Mouse (Mus musculus): ENCODE measurements around the gene Ift20.

Gene Ift20

GRCm38 (mm10) chr11:78536080-78536689 is at the start of gene Ift20, which contains the start of gene Tnfaip1:
Gene Ift20 (plus strand): TSS chr11:78536361.
Gene Tnfaip1 (minus strand): TSS chr11:78536332.
- DNase-seq = peak; percentile 99

DNA sequence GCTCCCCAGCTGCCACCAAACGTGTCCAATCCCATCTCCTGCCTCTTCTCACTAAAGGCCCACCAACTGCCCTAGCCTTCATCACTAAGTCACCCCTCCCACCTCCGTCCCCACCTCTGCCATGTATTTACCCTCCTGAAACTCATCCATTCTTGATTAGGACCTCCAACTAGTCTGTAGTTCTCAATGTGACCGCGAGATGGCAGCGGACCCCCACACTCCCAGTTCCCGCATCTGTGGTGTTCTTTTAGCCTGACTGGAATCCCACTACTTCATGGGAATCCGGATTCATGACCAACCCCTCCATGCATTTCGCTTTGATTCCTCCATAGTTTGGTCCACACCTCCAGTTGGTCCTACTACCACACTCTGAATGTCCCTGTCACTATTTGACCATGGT is 48.0 kb upstream of the Ift20 start:
- peak; percentile 34 for DNase-seq

- peak; percentile 35 for DNase-seq
Observed at GRCm38 (mm10) chr11:78490781-78491241, 45.4 kb upstream of the Ift20 start.

DNA sequence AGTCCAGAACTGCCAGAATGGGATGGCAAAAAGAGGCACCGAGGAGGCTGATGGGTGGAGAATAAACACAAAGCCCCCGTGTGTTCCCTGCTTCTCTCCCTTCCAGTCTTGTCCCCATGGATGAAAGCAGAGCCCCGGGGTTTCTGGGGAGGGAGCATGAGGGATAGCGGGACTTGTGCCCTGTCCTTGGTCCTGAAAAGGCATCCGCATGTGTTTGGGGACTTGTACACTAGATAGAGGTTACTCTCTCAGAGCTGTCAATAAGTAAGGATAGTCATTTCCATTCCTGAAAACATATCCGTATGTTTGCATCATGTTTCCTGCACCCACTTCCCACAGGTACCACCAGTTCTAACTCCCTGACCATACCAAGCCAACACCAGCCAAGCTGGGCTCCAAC is 40.3 kb upstream of the Ift20 start:
- no peak for DNase-seq

GRCm38 (mm10) chr11:78497071-78497541 is 39.1 kb upstream of the Ift20 start:
- DNase-seq = no peak

- peak; percentile 95 for DNase-seq
Observed at GRCm38 (mm10) chr11:78497544-78498522, 38.3 kb upstream of the Ift20 start, which contains the start of gene Sarm1. Gene Sarm1 (minus strand): TSS chr11:78497754.

- no peak for DNase-seq
Observed at GRCm38 (mm10) chr11:78499004-78499403, 37.2 kb upstream of the Ift20 start, which contains the start of gene Vtn. Gene Vtn (plus strand): TSS chr11:78499091.

GRCm38 (mm10) chr11:78499543-78499942 is 36.6 kb upstream of the Ift20 start:
- DNase-seq = no peak

GRCm38 (mm10) chr11:78500623-78501202 is 35.4 kb upstream of the Ift20 start:
- no peak for DNase-seq

DNA sequence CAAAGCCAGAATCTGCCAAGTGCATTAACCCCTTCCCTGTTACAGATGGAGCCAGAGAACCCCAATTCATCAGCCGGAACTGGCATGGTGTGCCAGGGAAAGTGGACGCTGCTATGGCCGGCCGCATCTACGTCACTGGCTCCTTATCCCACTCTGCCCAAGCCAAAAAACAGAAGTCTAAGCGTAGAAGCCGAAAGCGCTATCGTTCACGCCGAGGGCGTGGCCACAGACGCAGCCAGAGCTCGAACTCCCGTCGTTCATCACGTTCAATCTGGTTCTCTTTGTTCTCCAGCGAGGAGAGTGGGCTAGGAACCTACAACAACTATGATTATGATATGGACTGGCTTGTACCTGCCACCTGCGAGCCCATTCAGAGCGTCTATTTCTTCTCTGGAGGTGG is 34.6 kb upstream of the Ift20 start:
- DNase-seq = no peak

GRCm38 (mm10) chr11:78502909-78503650 is 33.1 kb upstream of the Ift20 start, which contains the start of gene Sebox:
Gene Sebox (plus strand): TSS chr11:78503447.
- DNase-seq = peak; percentile 77

- no peak for DNase-seq
Observed at GRCm38 (mm10) chr11:78505430-78505829, 30.7 kb upstream of the Ift20 start.

- DNase-seq = no peak
Observed at GRCm38 (mm10) chr11:78509148-78509547, 27.0 kb upstream of the Ift20 start.

GRCm38 (mm10) chr11:78512025-78512957 is 23.9 kb upstream of the Ift20 start, which contains the start of the genes Tmem199 and Poldip2:
Gene Tmem199 (minus strand): TSS chr11:78512172.
Gene Poldip2 (plus strand): TSS chr11:78512193.
- peak; percentile 92 for DNase-seq

- DNase-seq = no peak
Observed at GRCm38 (mm10) chr11:78513106-78513790, 22.9 kb upstream of the Ift20 start.

GRCm38 (mm10) chr11:78515549-78516325 is 20.4 kb upstream of the Ift20 start:
- DNase-seq = no peak

DNA sequence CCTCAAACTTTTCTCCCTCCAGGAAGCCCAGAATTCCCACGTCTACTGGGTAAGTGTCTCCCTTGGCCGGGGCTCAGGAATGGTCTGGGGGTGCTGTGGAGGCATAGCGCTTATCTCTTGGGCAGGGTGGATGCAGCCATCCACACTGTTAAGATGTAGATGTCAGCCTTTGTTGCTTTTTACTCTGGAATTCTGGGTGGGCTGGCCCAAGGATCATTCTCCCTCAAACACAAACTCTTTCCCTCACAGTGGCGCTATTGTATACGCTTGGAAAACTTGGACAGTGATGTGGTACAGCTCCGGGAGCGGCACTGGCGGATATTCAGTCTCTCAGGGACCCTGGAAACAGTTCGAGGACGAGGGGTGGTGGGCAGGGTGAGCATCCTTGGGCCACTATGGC is 17.2 kb upstream of the Ift20 start:
- DNase-seq = no peak

- no peak for DNase-seq
Observed at GRCm38 (mm10) chr11:78521880-78522279, 14.3 kb upstream of the Ift20 start.

DNA sequence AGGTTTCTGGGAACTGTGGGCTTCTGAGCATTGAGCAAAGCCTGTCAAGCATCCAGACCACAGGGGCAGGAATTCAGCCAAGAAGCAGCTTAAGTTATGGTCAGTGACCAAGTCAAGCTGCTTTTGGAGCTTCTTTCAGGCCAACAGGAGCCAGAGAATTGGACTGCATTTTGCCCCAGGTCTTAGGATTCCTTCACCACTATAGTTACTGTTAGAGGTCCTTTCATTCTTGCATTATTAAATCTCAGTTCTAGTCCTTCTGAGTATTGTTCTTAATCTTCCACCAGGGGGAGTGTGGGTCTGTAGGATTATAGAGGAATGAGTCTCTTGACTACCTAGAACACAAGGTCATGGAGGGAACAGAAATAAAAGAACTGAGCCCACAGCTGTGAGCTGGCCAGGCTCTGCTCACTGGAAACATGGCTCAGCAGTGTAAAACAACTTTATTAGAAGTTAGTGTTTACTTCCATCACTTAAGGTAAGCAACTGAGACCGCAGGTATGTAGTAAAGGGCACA is 13.6 kb upstream of the Ift20 start:
- DNase-seq = no peak

Data from layer of hippocampus, adult 9-11 months (tissue).